Mouse (Mus musculus): Measurements from ENCODE around the gene Zfp292.

DNA sequence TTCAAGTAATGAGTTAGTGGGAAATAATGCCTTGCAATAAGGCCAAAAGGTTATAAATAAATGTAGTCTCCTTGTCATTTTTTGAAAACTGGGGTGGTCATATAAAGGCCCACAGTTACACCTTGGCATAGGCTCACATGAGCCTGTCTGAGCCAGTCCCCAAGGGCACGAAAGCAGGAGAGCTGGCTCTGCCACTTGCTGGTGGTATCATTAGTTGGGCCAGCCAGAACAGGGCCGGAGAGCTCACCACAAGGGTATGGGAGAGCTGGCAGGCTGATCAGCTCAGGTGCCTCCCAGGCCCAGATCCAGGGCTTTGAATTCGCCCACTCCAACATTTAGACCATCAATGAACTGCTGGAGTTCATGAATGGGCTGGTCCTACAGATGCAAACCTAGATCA, 96.3 kb downstream of the Zfp292 start:
- no peak for TF ChIP-seq POLR2A (IDR thresholded peaks at IDR 0.05; ENCODE audit: control insufficient read depth, low read depth, low read length)
- no peak for TF ChIP-seq CTCF (IDR thresholded peaks at IDR 0.05; ENCODE audit: control insufficient read depth, insufficient read depth, insufficient replicate concordance, low read depth, low read length)

Measured in testis, adult 2 months (tissue).